Mouse (Mus musculus) skeletal muscle tissue, adult 2 months (tissue): ENCODE measurements around the gene Bmper.

Experiments
- DNase-seq: peaks from one replicate; pipeline ENCODE4 v3.0.0-alpha.2; 2012; ENCODE audit warnings: low read depth, low spot score

The Bmper gene

DNA sequence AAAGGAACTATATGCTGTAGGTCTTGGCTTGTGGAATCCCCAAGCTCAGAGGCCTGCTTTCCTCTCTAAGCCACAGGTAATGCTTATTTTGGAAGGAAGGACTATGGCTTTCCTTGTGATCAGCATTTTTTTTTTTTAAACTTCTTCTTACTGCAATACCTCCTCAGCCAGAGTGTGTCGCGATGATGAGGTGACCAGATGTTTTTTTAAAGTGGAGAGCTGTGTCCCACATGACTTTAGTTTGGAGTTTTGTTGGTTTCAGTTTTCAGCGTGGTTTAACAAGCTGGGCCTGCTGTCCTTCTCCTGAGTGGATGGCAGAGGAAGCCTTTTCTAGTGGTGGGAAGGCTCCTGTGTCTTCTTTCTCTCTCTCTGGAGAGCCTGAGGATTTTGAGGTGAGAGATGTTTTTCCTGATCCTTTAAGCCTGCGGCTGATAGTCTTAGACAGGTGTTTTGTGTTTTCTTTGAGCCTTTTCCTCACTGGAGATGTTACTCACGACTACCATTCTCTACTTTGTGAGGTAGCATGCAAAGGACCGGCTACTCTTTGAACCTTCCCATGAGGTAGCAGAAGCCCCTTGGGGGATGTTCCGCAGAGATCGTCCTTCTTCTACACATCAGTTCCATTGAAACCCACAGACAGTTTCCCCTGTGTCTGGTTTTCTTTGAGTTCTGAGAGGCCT is 74.8 kb downstream of the Bmper start:
- DNase-seq: peak; percentile 26

GRCm38 (mm10) chr9:23300376-23300775 is 77.5 kb downstream of the Bmper start:
- DNase-seq: peak; percentile 56

DNA sequence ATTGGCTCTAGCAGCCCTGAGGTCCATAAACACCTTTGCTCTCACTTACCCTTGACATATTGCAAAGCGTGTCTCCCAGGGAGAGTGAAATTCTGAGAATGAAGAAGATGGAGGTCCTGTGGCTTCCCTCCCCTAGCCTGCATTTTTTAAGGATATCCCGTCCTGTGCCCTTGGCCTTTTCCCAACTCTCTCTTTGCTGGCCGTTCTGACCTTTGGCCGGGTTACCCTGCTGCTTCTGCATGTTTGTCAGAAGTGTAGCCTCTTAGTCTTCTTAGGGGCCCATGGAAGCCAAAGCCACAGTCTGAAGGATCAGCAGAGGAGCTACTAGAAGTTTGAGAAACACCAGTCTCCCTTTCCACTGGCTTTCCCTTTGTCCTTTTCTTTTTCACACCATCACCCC is 82.8 kb downstream of the Bmper start:
- DNase-seq: peak; percentile 25

DNA sequence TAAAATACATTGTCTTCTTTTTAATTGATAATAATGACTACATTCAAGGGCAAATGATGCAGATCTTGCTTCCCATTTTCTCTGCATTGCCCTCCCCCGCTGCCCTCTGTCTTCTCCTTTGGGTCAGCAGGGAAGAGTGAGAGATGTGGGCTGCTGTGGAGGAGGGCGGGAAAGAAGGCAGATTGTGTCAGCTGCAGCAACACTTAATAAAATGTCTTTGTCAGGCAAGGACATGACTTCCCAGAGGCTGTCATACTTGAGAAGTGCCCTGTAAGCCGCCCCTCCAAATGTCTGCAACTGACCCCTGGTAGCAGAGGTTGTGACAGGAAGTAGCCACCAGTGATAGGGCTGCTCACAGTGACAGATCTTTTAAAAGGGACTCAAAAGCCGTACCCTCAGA is 83.3 kb downstream of the Bmper start:
- no peak for DNase-seq

DNA sequence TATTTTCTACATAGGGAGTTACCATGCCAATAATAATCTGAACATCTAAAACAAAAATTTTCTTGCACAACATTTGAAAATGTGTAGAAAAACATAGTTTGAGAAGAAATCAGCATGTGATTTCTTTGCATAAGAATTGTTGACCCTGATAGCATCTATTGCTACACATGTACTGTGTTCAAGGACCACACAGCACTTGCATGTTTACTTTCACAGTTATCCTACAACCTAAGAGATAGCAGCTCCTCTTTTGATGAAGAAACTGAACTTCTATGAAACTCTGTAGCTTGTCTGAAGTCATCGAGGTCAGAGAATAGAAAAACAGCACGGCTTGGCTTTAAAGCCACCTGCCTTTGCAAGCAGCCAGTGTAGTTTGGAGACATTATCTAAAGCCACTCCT is 85.0 kb downstream of the Bmper start:
- no peak for DNase-seq

DNA sequence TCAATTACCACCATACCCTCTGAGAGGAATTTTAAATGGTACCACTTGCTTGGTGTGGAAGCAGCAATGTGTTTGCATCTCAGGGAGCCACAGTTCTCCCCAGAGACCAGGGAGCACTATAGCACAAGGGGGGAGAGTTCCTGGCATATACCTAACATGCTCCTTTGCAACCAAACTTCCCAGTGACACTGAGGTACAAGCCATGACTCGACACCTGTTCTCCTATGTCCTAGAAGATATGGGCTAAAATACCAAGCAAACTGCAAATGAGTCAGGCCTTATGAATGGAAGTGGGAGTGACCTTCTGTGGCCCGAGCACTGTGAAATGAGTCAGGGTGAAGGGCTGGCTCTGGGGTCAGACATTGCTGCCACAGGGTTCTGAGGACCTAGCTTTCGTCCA is 88.1 kb downstream of the Bmper start:
- no peak for DNase-seq

DNA sequence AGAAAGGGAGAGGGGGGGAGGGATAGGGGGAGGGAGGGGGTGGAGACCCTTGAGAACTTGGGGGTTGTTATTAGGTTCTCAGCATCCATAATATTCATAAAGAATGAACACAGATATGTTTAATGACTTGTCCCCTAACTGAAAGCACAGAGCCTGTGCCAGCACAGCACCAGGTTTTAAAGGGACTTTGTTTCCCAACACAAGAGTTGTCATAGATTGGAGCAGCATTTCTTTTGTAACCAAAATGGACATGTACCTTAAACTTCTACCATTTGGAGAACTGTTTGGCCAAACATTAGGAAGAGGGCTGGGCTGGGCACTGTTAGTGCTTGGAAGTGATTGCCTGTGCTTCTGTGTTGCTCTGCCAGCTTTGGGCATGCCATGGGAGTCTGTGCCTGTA is 89.1 kb downstream of the Bmper start:
- DNase-seq: no peak

- DNase-seq: peak; percentile 66
Observed at GRCm38 (mm10) chr9:23312877-23313276, 90.0 kb downstream of the Bmper start.

DNA sequence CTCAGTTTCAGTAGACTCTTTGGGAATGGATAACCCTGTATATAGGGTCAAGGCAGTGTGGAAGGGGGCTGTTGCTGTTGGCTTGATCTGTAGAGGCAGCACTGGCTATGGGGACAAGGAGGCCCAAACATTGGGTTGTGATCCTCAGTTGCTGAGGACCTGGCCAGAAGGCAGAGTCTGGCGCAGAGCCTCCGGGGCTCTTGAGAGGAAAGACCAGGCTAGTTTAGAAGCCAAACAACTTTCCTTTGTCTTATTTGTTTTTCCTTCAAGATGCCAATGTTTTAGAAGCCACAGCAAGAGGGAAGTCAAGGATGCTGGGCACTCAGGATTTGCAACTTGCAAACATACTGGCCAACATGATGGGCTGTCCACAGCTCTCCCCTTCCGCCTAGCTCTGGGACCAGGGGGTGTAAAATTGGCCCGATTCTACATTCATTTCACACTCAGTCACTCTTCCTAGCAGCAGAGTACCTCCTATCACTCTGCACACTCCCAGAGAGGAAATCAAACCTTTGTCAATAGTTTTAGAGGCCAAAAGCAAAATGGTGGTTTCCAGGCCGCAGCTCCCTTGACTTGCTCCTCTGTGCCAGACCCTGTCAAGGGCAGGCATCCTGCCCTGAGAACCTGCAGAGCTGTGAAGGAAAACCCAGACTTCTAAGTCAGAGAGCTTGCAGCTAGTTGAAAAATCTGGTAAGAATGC is 92.9 kb downstream of the Bmper start:
- DNase-seq: peak; percentile 16

- DNase-seq: no peak
Observed at GRCm38 (mm10) chr9:23327830-23328229, 105.0 kb downstream of the Bmper start.

- no peak for DNase-seq
Observed at GRCm38 (mm10) chr9:23333041-23333622, 110.3 kb downstream of the Bmper start.

GRCm38 (mm10) chr9:23340551-23340950 is 117.7 kb downstream of the Bmper start:
- DNase-seq: no peak

DNA sequence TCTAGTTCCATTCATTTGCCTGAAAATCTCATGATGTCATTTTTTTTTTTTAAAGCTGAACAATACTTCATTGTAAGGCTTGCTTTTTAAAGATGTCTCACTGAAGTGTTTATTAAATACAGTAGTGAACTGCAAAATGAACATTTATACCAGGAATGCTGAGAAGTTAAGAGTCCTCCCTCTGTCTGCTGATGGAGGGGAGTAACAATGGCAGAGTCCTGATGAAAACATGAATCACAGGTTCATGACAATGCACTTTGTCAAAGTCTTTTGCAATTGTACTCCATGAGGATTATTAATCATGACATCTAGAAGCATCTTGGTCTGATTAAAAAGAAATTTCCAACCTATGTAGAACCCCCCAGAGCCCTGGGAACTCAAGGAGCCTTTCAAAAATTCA is 118.4 kb downstream of the Bmper start:
- DNase-seq: no peak

DNA sequence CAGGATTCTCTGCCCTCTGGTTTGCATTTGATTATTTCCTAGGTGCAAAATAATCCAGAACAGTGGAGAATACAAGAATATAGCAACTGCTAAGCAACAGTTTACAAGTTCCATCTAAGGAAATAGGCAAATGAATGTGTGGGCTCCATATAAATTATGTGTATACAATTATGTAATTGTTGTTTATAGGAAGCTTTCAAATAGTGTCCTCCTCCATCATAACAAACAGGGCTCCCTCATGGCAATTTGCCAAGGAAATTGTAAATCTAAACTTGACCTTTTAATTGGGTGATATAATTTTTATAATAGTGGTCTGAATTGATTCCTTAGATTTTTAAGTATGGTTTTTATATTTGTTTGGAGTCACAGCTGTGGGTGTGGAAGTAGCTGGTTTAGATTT is 121.5 kb downstream of the Bmper start:
- no peak for DNase-seq

DNA sequence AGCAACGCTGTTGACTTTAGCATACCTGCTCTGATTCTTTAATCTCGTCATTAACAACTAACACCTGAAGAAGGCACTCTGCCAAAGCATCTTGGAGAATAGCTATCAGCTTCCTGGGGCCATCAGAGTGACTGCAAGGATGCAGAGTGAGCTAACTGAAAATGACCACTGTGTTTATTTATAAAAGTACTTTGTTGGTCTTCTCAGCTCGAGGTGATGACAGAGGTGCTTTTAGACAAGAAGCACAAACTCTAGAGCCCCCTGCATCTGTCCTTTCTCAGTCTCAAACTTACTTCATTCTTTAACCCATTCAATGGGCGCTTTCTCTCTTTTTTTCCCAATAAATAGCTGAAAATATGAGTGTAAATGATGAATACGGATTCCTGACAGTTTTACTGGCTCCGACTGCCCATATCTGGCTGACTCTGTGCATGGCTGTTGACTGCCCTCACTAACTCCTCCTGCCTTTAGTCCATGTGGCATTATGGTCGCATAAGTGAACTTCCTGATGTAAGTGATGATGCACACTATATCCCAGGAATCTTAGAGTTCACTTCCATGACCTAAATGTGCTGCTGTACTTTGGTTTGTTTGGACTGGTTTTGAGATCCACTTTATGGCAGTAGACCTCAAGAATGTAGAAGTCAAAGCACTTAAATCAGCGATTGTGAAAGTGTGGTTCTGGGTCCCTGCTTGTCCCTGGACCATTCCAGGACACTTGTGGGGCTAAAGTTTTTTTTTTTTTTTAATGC is 122.4 kb downstream of the Bmper start:
- no peak for DNase-seq

GRCm38 (mm10) chr9:23349603-23350002 is 126.7 kb downstream of the Bmper start:
- DNase-seq: no peak

DNA sequence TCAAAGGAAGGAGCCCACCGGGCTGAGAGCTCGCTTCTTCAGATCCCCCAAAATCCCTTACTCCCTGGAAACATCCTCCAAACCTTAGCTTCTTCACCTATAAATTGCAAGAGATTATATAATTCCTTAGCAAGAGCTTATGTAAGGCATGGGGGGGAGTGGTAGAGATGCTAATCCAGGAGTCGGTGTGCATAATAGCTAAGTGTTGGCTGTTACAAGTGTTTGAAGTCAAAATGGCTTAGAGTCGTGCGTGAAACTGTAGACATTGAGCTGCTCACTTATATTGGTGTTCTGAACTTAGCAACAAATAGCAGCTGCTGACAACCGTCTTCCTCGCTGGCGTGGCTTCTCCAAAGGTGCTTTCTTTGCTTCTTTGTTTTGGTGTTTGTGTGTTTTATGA is 128.5 kb downstream of the Bmper start:
- DNase-seq: no peak

GRCm38 (mm10) chr9:23352396-23352795 is 129.5 kb downstream of the Bmper start:
- no peak for DNase-seq

DNA sequence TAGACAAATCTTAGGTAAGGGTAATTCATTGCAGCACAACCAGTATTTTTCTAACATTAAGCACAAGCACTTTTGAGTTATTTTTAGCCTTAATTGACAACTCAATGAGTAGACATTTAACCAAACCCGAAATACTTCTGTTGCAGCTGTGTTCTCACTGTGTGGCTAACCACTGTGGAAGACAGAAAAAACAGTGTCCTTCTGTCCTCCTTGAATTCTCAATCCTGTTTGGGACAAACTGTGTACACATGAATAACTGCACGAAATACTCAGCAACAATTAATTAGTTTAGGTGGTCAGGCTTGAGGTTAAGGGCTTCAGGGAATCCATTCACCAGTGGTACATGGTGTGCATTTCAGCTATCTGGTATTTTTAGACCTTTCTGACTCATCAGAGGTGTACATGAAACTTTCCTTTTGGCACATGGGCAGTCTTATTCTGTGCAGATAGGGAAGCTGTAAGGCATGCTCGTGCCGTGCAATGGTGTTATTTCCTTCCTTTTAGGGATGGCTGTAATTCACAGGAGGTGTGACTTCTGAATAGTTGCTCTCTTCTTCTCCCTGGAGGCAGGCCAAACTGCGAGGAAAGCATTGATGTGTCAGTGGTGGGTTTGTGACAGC is 131.4 kb downstream of the Bmper start:
- no peak for DNase-seq

DNA sequence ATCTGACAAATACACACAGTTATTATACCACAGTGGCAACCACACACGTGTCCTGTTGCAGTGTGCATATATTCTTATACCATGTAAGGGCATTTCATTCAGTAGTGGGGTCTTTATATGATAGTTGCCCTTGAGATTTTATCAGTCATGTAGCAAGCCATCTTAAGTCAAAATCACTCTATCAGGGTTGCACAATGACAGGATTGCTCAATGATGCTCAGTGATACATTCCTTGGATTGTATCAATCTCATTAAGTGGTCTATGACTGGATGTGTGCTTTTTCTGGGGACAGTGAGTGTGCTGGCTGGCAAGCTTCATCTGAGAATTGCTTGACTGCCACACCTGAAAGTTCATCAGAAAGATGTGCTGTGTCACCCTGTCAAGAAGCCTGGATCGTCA is 135.2 kb downstream of the Bmper start:
- no peak for DNase-seq

- DNase-seq: no peak
Observed at GRCm38 (mm10) chr9:23363139-23363538, 140.3 kb downstream of the Bmper start.

- no peak for DNase-seq
Observed at GRCm38 (mm10) chr9:23363540-23363939, 140.7 kb downstream of the Bmper start.
